Mouse (Mus musculus) kidney, postnatal 36 days (tissue): ENCODE measurements around the gene Gpr50.

ENCODE experiments used
- DNase-seq, 2 experiments: peaks; one replicate each; pipeline ENCODE4 v3.0.0; 2021 to 2022; ENCODE audit warnings: mixed read lengths in 2 of 2

Gene Gpr50

GRCm38 (mm10) chrX:71663374-71663773 lies at the start of gene Gpr50:
Gene Gpr50, plus strand, starts transcription at chrX:71663667.
- DNase-seq: no peak

DNA sequence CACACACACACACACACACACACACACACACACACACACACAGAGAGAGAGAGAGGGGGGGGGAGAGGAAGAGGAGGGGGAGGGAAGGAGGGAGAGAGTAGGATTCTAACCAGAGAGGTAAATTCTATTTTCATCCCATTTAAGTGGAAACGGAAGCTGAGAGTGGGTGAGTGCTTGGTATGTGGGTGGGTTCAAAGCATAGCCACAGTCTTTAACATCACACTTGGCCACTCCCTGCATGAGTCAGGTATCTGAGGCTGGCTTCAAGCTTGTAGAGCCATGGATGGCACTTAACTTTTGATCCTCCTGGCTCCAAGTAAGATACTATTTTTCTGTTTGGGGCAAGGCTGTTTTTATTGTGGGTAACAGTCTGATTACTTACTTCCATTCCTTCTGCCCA lies 41.2 kb upstream of the Gpr50 start:
- DNase-seq: no peak

DNA sequence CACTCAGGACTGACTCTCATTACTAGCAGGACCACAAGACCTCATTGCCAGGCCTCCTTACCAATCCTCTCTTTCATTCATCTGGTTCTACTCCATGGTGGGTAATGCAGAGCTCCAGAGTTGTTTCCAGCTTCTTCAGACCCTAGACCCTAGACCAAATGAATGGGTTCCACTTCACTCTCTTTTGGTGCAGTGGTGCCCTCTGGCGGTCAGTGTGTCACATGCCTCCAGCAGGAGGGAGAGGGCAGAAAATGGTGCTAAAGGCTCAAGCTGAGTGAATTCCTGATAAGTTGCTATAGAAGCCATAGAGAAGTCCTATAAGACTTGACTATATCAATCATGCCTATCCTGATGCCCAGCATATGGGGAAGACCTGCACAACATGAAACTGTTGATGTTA lies 39.6 kb upstream of the Gpr50 start:
- DNase-seq: peak; percentile 18 to 69

GRCm38 (mm10) chrX:71628306-71628705 lies 35.2 kb upstream of the Gpr50 start:
- DNase-seq: peak; percentile 6 to 67

GRCm38 (mm10) chrX:71630709-71631108 lies 32.8 kb upstream of the Gpr50 start:
- no peak for DNase-seq

DNA sequence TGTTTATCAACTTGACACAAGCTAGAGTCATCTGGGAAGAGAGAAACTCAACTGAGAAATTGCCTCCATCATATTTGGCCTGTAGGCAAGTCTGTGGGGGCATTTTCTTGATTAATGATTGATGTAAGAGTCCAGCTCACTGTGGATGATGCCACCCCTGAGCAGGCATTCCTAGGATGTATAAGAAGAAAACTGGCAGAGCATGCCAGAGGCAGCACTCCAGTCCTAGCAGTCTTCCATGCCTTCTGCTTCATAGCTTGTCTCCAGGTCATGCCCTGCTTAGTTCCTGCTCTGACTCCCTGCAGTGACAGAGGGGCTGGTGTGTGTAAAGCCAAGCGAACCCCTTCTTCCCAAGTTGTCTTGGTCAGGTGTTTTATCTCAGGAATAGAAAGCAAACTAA lies 32.3 kb upstream of the Gpr50 start:
- peak in 1 of 2 experiments; percentile 0 for DNase-seq

- peak; percentile 46 to 70 for DNase-seq
Observed at GRCm38 (mm10) chrX:71647958-71648357, 15.5 kb upstream of the Gpr50 start.

DNA sequence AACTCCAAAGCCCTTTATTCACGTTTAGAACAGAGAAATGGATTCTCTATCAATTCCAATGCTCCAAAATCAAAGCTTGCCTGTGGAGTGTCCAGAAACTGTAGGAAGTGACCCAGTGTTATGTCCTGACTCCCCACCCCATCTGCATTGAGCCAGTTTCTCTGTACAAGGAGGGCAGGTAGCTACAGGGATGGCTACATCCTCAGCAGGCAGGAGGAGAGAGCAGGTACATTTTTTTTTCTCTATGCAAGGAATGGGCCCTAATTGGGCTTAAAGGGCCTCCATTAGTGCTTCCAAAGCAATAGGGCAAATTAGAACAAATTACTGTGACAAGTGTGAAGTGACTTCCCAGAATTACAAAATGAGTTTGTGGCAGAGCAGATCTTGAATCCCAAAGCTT lies 15.0 kb upstream of the Gpr50 start:
- DNase-seq: no peak

DNA sequence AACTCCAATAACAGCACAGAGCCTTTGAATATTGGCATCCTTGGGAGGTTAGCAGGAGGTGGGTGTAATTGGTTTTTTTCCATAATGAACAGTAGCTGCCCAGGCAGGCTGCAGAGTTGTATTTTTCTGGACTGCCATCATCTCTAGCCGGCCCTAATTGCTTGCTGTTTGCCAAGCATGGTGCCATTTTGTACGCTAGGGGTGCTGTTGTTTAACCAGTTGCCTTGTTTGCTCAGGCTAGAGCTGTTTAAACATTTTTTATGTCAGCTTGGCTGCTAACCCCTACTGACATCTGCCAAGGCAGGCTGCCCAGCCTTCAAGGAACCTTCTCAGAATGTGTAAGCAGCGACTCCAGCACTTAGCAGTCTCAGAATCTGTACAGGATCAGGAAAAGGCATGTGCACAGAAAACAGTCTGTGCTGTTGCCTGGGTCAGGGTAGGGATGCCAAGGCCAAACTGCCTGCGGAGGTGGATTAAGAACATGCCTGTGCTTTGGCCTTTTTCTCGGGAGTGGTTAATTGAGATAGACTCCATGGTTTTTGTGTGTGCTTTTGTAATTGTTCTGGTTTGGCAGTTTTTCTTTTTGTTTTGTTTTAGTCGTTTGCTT lies 14.5 kb upstream of the Gpr50 start:
- DNase-seq: peak; percentile 32 to 61

DNA sequence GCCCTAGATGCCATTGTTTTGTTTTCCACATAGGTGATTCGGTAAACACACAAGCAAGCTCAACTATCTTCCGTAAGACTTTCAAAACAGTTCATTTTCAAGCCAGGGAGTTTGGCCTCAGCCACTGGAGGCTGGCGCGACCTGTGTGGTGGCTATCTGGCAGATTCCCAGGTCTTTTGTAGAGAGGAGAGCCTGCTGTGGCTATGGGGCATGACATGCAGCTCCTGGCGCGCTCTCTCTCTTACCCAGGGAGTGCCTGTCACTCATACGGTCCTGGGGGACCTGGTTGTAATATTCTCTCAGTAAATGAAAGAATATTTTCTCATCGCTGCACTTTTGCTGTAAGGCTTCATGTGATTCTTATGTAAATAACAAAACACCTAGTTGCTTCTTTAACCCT lies 13.5 kb upstream of the Gpr50 start:
- peak in 1 of 2 experiments; percentile 8 for DNase-seq

DNA sequence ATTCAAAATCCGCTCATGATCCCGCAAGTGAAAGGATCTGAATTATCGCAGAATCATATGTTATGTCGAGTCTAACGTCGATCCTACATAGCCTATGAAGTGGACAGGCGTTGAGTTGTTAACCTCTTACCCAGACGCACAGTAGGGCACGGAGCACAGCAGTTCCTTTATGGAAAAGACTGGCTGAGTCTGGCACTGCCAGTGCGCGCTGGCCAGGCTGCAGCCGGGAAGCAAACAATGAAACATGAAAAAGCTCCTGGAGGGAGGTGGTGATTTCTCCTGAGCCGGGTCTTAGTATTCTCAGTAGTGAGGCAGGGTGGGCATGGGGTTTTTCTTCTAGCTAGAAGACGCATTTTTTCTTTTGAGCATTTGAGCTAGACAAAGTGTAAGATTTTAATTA lies 1.7 kb upstream of the Gpr50 start:
- DNase-seq: no peak

DNA sequence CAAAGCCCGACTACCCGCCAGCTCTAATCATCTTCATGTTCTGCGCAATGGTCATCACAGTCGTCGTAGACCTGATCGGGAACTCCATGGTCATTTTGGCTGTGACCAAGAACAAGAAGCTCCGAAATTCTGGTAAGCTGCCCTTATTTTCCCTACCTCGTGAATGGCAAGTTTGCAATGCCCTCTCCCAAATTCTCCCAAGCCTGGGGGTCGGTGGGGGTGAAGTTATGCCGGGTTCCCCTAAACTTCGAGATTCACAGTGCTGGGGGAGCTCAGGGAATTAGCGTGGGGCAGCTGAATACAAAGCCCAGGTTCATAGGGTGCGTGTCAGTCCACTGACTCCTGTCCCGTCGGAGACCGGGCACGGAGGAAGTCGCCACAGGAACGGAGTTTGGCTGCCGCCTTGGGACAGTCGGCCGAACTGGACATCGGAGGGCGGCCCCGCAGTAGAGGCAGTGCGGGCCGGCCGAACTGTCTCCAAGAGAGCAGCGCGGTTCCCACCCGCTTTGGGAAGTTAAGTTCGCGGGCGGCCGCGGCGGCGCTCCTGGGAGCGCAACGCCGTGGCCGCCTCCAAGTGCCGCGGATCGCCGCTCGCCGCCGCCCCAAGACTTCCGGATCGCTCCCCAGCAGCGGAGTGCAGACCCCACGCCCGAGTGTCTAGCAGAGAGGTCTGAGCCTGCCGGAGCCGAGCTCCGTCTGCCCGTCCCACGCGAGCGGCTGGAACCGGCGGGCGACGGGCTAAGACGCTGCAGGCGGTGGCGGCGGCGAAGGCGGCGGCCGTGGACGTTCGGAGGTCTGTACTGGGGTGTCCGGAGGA lies 612 bp downstream of the Gpr50 start:
- DNase-seq: peak in 1 of 2 experiments; percentile 12

- no peak for DNase-seq
Observed at GRCm38 (mm10) chrX:71664688-71665026, 1.2 kb downstream of the Gpr50 start.

DNA sequence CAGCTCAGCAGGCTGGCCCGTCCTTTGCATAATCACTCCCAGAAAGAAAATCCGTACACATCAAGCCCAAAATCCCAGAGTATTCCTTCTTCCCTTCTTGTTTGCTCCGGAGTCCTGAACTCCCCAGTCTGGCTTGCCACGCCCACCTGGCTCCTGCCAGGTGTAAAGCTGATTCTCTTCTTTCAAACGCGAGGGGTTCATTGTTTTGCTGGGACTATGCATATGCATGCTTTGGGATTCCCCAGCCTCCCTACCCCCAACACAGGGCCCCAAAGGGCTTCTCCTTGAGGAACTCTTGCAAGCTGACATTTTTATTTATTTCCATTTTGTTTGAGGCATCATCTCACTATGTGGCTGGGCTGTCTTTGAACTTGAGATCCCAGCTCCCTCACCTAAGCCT lies 6.8 kb downstream of the Gpr50 start:
- no peak for DNase-seq

DNA sequence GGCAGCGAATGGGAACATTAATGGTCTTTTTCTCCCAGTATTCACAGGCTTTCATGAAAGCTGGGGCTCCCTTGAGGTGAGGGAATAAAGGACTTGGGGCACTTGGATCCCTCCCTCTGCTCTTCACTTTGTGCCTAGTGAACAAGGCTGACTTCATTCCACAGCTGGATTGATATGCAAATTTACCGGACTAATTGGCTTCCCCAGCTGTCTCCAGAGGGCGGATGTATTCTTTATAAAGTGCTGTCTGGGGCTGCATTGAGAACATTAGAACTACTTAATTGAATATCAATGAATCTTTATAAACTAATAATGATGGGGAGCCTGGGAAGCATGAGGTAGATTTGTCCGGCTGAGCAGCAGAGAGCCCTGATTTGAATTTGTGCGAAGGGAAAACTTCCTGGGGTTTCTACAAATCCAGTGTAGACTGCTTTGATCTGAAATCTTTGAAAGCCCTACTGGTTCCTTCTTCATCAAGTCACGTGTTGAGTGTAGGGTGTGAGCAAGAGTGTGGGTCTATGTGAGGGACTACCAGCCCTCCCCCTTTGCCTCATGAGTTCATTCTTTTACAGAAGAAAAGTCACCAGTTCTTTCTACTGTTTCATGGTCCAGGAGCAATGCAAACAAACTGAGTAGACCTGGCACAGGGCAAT lies 37.5 kb downstream of the Gpr50 start:
- DNase-seq: no peak
